Mouse (Mus musculus) ES-Bruce4 (cell line): Measurements from ENCODE around the gene 4930568D16Rik. TPM values are rescaled to one million over a fixed set of nuclear protein-coding genes. Genes with fewer than 3 reads are reported as not detected.

Experiments used
- H3K27ac ChIP-seq: 2 replicates; pipeline ENCODE4 v1.5.1; 2012; ENCODE audit warnings: low read length, inconsistent platforms; ENCODE audit not compliant: insufficient read depth
- H3K27me3 ChIP-seq: 2 replicates; pipeline ENCODE4 v1.6.1; 2012; ENCODE audit warnings: mild to moderate bottlenecking, low read length, inconsistent platforms; ENCODE audit not compliant: control insufficient read depth, poor library complexity, insufficient read depth, severe bottlenecking
- H3K36me3 ChIP-seq: 2 replicates; pipeline ENCODE4 v1.6.1; 2012; ENCODE audit warnings: inconsistent platforms, mild to moderate bottlenecking, low read length, moderate library complexity; ENCODE audit not compliant: control insufficient read depth, poor library complexity, insufficient read depth, severe bottlenecking
- H3K4me1 ChIP-seq: one replicate; pipeline ENCODE4 v1.8.1; 2011; ENCODE audit warnings: low read length; ENCODE audit not compliant: control insufficient read depth, insufficient read depth
- H3K4me3 ChIP-seq: 2 replicates; pipeline ENCODE4 v1.5.1; 2011; ENCODE audit warnings: low read depth, mild to moderate bottlenecking, low read length
- H3K9ac ChIP-seq: 2 replicates; pipeline ENCODE4 v1.6.1; 2012; ENCODE audit warnings: low read depth, mild to moderate bottlenecking, inconsistent platforms; ENCODE audit not compliant: poor library complexity, severe bottlenecking
- H3K9me3 ChIP-seq: replicated peaks from 2 replicates; pipeline ENCODE4 v1.6.1; 2012; ENCODE audit warnings: mild to moderate bottlenecking, low read length, inconsistent platforms; ENCODE audit not compliant: control insufficient read depth, poor library complexity, insufficient read depth, severe bottlenecking
- CTCF ChIP-seq: IDR thresholded peaks from one replicate; pipeline ENCODE4 v1.8.1; 2011; ENCODE audit warnings: low read depth, low read length
- EP300 ChIP-seq: IDR thresholded peaks from 2 replicates; pipeline ENCODE4 v1.6.1; 2011; ENCODE audit warnings: low read depth, low read length; ENCODE audit not compliant: insufficient read depth
- POLR2A ChIP-seq: IDR thresholded peaks from one replicate; pipeline ENCODE4 v1.8.1; 2011; ENCODE audit warnings: low read length; ENCODE audit not compliant: insufficient read depth
- polyA plus RNA-seq: library from polyadenylated mRNA; stranded (reverse); fragments of >200 nt; gene quantifications from 2 replicates; pipeline ENCODE4 v1.2.4, GENCODE M21; 2011; ENCODE audit warnings: low read depth; ENCODE audit not compliant: missing spikeins, insufficient read depth, insufficient read length

4930568D16Rik gene
- polyA plus RNA-seq, 1 experiment = not detected

DNA sequence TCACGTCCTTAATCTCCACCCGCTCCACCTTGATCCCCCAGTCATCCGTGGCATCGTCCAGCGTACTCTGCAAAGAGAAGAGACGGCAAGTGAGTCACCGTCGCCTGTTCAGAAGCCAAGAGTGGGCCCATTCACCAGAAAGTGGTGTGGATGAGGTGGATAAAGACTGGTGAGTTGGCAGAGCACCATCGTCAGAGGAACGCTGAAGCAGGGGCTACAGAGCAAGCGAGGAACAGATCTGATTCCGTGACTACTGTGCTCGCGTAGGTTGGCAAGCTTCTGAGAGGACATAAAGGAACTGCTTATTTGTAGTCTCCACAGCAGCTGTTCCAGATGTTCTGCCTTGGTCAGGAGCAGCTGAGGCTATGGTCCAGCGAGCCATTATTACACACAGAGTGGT is 47.1 kb downstream of the 4930568D16Rik start:
- Histone ChIP-seq H3K27ac (no peak overlapping the region), H3K27me3 (no peaks in the 10 kb centered on the region)
- TF ChIP-seq CTCF (no peak), EP300 (no peak), POLR2A (no peak)

DNA sequence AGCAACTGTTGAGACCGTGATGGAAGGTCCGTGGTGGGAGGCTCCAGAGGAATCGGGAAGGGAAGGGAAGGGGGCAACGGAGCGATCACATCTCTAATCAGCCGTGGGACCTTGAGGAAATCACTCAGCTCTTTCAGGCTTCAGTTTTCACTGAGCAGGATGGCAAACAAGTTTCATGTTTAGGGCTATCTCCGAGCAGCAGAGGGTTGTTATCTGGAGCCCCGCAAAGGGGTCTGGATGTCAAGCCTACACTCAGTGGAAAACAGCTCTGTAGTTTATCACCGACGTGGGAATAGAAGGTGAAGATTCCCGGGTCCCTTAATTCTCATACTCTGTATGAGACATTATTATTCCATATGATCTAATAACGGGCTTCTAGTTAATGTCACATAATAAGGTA is 49.1 kb downstream of the 4930568D16Rik start:
- Histone ChIP-seq H3K4me3 (no peak overlapping the region), H3K4me1 (no peaks in the 10 kb centered on the region)
- TF ChIP-seq CTCF (no peak), EP300 (no peak), POLR2A (no peak)

More for the DNA sequence above, 47.1 kb downstream of the 4930568D16Rik start:
- no peaks in the 10 kb centered on the region for H3K4me1 ChIP-seq
- H3K4me3 ChIP-seq = no peak overlapping the region
- H3K9ac ChIP-seq = no peak overlapping the region
- no peaks in the 10 kb centered on the region for H3K36me3 ChIP-seq
- no peaks in the 10 kb centered on the region for H3K9me3 ChIP-seq

DNA sequence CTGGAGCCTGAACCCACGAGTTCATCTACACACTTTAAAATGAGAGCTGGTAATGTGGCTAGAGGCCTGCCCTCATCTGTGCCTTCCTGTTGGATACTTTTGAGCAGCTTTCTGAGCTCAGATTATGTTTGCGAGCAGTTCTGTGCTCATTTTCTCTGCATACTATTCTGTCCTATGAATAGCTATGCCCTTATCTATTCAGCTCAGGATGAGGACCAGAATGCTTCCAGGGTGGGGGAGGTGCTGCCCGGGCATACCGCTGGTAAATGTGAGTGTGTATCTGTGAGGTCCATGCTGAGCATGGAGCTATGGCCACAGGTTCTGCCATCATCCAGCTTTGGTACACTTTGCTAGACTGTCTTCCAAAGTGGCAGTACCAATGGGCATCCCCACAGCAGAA is 49.9 kb downstream of the 4930568D16Rik start:
- H3K4me3 ChIP-seq = no peak overlapping the region
- no peaks in the 10 kb centered on the region for H3K9me3 ChIP-seq
- no peak overlapping the region for H3K27ac ChIP-seq
- H3K9ac ChIP-seq = no peak overlapping the region
- no peaks in the 10 kb centered on the region for H3K36me3 ChIP-seq
- TF ChIP-seq POLR2A (no peak), CTCF (no peak), EP300 (no peak)
- no peaks in the 10 kb centered on the region for H3K27me3 ChIP-seq
- no peaks in the 10 kb centered on the region for H3K4me1 ChIP-seq

More for the DNA sequence above, 49.1 kb downstream of the 4930568D16Rik start:
- Histone ChIP-seq H3K9ac (no peak overlapping the region), H3K9me3 (no peaks in the 10 kb centered on the region), H3K27ac (no peak overlapping the region), H3K36me3 (no peaks in the 10 kb centered on the region), H3K27me3 (no peaks in the 10 kb centered on the region)

DNA sequence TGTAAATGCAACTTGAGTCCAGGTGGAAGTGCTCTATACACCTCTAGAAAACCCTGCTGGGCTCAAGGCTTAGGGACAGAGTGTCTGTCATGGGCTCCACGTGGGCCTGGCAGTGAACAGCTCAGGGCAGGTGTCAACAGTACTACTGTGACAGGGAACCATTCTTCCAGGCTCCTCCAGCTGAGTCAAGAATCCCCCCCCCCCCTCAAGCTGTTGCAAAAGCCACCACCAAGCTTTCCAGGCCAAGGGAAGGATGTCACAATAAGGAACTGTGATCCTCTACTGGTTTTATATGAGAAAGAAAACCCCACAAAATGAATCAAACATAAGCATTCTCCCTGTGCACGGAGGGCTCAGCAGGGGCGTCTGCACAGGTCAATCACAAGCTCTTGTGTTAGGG is 53.2 kb downstream of the 4930568D16Rik start:
- TF ChIP-seq EP300 (no peak), POLR2A (no peak), CTCF (no peak)
- Histone ChIP-seq H3K36me3 (no peaks in the 10 kb centered on the region), H3K27me3 (no peaks in the 10 kb centered on the region)

DNA sequence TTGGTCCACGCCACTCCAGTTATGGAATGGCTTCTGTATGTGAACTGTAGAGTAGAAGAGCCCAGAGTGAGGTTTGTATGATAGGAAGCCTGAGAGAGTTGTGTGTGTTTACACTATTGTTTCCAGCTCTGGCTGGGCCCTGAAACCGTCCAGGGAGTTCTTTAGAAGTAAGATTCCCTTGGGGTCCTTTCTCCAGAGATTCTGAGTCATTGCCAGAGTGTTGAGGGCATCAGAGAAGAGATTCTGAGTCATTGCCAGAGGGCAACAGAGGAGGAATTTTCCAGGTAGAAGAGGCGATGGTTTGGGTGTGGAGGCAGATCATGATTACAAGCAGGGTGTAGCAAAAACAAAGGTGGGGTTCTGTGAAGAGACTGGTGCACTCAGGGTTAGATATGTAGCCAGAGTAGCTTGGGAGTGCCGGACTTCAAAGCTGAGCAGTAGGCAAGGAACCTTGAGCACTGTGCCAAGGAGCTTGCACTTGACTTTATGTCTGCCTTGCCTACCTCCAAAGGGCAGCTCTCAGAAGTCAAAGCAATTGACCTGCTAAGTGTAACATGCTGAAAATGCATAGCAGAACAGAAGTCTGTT is 57.5 kb downstream of the 4930568D16Rik start:
- no peaks in the 10 kb centered on the region for H3K4me1 ChIP-seq
- no peak overlapping the region for H3K27ac ChIP-seq
- no peak overlapping the region for H3K4me3 ChIP-seq
- TF ChIP-seq EP300 = no peak
- no peak for TF ChIP-seq CTCF
- TF ChIP-seq POLR2A = no peak
- no peaks in the 10 kb centered on the region for H3K36me3 ChIP-seq
- no peak overlapping the region for H3K9ac ChIP-seq
- H3K27me3 ChIP-seq = no peaks in the 10 kb centered on the region
- no peaks in the 10 kb centered on the region for H3K9me3 ChIP-seq

More for the DNA sequence above, 53.2 kb downstream of the 4930568D16Rik start:
- Histone ChIP-seq H3K27ac (no peak overlapping the region), H3K4me1 (no peaks in the 10 kb centered on the region), H3K9ac (no peak overlapping the region), H3K9me3 (no peaks in the 10 kb centered on the region), H3K4me3 (no peak overlapping the region)

DNA sequence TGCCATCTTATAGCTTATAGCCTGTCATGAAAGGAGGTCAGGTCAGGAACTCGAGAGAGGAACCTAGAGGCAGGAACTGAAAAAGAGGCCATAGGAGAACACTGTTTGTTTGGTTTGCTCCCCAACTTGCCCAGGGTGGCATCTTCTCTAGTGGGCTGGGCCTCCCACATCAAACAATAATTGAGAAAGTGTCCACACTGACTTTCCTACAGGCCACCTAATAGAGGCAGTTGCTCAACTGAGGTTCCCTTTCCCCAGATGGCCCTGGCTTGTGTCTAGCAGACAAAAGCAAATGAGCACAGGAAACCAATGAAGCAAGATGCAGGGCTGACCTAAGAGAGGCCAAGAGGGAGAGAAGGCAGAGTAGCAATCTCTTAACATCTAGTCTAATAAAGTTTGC is 59.4 kb downstream of the 4930568D16Rik start:
- H3K4me1 ChIP-seq = no peaks in the 10 kb centered on the region
- H3K36me3 ChIP-seq = no peaks in the 10 kb centered on the region
- H3K4me3 ChIP-seq = no peak overlapping the region
- H3K27me3 ChIP-seq = no peaks in the 10 kb centered on the region
- TF ChIP-seq CTCF (no peak), EP300 (no peak), POLR2A (no peak)
- no peak overlapping the region for H3K9ac ChIP-seq
- no peaks in the 10 kb centered on the region for H3K9me3 ChIP-seq
- H3K27ac ChIP-seq = no peak overlapping the region

Other genes starting within 250 kb of the 4930568D16Rik start
- gene Rab14, start 166.6 kb downstream of the 4930568D16Rik start, polyA plus RNA-seq = 89.5 and 103 TPM in 2 replicates
- gene Gsn, start 111.3 kb downstream of the 4930568D16Rik start, polyA plus RNA-seq = 46.9 and 48.8 TPM in 2 replicates
- 16.3 and 17.9 TPM in 2 replicates for gene Stom, start 30.8 kb downstream of the 4930568D16Rik start, polyA plus RNA-seq
- not detected in 2 replicates for gene 4930402F06Rik, start 29.4 kb upstream of the 4930568D16Rik start, polyA plus RNA-seq
- gene Ggta1, start 95.5 kb upstream of the 4930568D16Rik start, polyA plus RNA-seq = 45.2 and 52.5 TPM in 2 replicates
- 29.4 and 37.3 TPM in 2 replicates for gene Dab2ip, start 190.5 kb upstream of the 4930568D16Rik start, polyA plus RNA-seq